Mouse (Mus musculus): ENCODE results near the gene Olfr906. TPM values are rescaled to one million over a fixed set of nuclear protein-coding genes. Genes with fewer than 3 reads are reported as not detected.

Gene Olfr906
- polyA plus RNA-seq (2014; fragmentation: Nextera tagmentation; extraction: Ambion mirVana): not detected in 2 replicates

- Histone ChIP-seq H3K36me3 (ENCODE audit: control insufficient read depth, insufficient read depth, low read length) (no peaks in the 10 kb centered on the region), H3K4me1 (replicated peaks; ENCODE audit: control insufficient read depth, insufficient read depth, low read length) (no peaks in the 10 kb centered on the region), H3K27me3 (replicated peaks; ENCODE audit: control insufficient read depth, insufficient read depth, low read length) (no peaks in the 10 kb centered on the region), H3K9me3 (ENCODE audit: control insufficient read depth, low read length) (no peaks in the 10 kb centered on the region), H3K4me3 (ENCODE audit: low read depth, low read length) (no peak within 1 kb of the TSS), H3K4me2 (ENCODE audit: low read length) (no peak within 1 kb of the TSS), H3K9ac (ENCODE audit: low read length) (no peak within 1 kb of the TSS), H3K27ac (ENCODE audit: low read depth) (no peak within 1 kb of the TSS)
- 76% methylated on average over 3 of the region's 3 CpGs for WGBS
- ATAC-seq (replicated peaks; ENCODE audit: low FRiP score, low TSS enrichment, low read depth) (no peak), DNase-seq (ENCODE audit: low spot score) (no peak)
These were observed at the start of gene Olfr906 for GRCm38 (mm10) chr9:38486785-38487184. TSS of gene Olfr906 (plus strand) at chr9:38487085.

DNA sequence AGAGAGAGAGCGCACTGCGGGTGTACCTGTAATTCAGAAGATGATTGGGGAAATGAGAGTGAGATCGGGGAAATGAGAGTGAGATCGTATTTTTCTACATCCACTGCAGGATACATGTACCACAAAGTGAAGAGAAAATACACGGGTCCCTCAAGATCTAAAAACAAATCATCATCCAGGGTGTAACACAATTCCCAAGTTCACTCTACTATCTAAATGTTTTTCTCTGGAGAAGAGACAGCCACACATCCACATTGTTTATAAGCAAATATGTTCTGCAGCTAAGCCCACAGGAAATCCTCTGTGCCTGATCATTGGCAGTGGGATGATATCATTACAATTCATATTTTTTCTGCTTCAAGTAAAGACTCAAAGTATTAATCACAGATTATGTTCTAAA is 39.5 kb upstream of the Olfr906 start, which contains the start of gene Olfr902:
Gene Olfr902, plus strand, starts transcription at position 301 of the 400 bp plus-strand sequence.
- H3K4me1 ChIP-seq (replicated peaks; ENCODE audit: control insufficient read depth, insufficient read depth, low read length): no peaks in the 10 kb centered on the region
- H3K27me3 ChIP-seq (replicated peaks; ENCODE audit: control insufficient read depth, insufficient read depth, low read length): no peaks in the 10 kb centered on the region
- H3K9me3 ChIP-seq (ENCODE audit: control insufficient read depth, low read length): no peaks in the 10 kb centered on the region
- H3K27ac ChIP-seq (ENCODE audit: low read depth): no peak within 1 kb of the TSS
- H3K4me3 ChIP-seq (ENCODE audit: low read depth, low read length): no peak within 1 kb of the TSS
- H3K9ac ChIP-seq (ENCODE audit: low read length): no peak within 1 kb of the TSS
- ATAC-seq (replicated peaks; ENCODE audit: low FRiP score, low TSS enrichment, low read depth): no peak
- DNase-seq (ENCODE audit: low spot score): no peak
- H3K4me2 ChIP-seq (ENCODE audit: low read length): no peak within 1 kb of the TSS
- WGBS: 90% methylated on average over 5 of the region's 5 CpGs
- no peaks in the 10 kb centered on the region for H3K36me3 ChIP-seq (ENCODE audit: control insufficient read depth, insufficient read depth, low read length)

GRCm38 (mm10) chr9:38462844-38463243 is 24.0 kb upstream of the Olfr906 start, which contains the start of gene Olfr904:
TSS of gene Olfr904 (plus strand) at chr9:38463144.
- Histone ChIP-seq H3K27ac (ENCODE audit: low read depth) (no peak within 1 kb of the TSS), H3K4me3 (ENCODE audit: low read depth, low read length) (no peak within 1 kb of the TSS), H3K9ac (ENCODE audit: low read length) (no peak within 1 kb of the TSS), H3K36me3 (ENCODE audit: control insufficient read depth, insufficient read depth, low read length) (no peaks in the 10 kb centered on the region), H3K4me1 (replicated peaks; ENCODE audit: control insufficient read depth, insufficient read depth, low read length) (no peaks in the 10 kb centered on the region), H3K4me2 (ENCODE audit: low read length) (no peak within 1 kb of the TSS), H3K9me3 (ENCODE audit: control insufficient read depth, low read length) (no peaks in the 10 kb centered on the region), H3K27me3 (replicated peaks; ENCODE audit: control insufficient read depth, insufficient read depth, low read length) (no peaks in the 10 kb centered on the region)
- no peak for DNase-seq (ENCODE audit: low spot score)
- no peak for ATAC-seq (replicated peaks; ENCODE audit: low FRiP score, low TSS enrichment, low read depth)

DNA sequence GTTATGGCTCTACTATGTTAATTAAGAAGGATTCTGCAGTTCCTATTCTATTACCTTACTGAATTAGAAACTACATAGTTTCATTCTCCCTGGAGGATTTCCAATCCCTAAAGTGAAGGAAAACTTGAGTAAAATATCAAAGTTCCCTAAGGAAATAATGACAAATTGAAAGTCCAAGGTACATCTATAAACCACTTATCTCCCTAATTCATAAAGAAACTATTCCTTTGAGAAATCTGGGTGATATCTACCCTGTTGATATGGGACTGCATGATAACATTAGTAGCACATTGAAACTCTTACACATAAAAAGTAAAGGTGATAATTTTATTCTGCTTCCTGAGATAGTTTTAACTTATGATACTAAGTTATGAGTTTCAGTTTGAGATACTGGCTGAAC is 16.1 kb upstream of the Olfr906 start, which contains the start of gene Olfr905:
Gene Olfr905, plus strand, starts transcription at position 301 of the 400 bp plus-strand sequence.
- no peaks in the 10 kb centered on the region for H3K4me1 ChIP-seq (replicated peaks; ENCODE audit: control insufficient read depth, insufficient read depth, low read length)
- no peak within 1 kb of the TSS for H3K9ac ChIP-seq (ENCODE audit: low read length)
- DNase-seq (ENCODE audit: low spot score) (no peak), ATAC-seq (replicated peaks; ENCODE audit: low FRiP score, low TSS enrichment, low read depth) (no peak)
- H3K27me3 ChIP-seq (replicated peaks; ENCODE audit: control insufficient read depth, insufficient read depth, low read length): no peaks in the 10 kb centered on the region
- no peak within 1 kb of the TSS for H3K4me3 ChIP-seq (ENCODE audit: low read depth, low read length)
- no peak within 1 kb of the TSS for H3K4me2 ChIP-seq (ENCODE audit: low read length)
- no peaks in the 10 kb centered on the region for H3K36me3 ChIP-seq (ENCODE audit: control insufficient read depth, insufficient read depth, low read length)
- H3K9me3 ChIP-seq (ENCODE audit: control insufficient read depth, low read length): no peaks in the 10 kb centered on the region
- H3K27ac ChIP-seq (ENCODE audit: low read depth): no peak within 1 kb of the TSS

DNA sequence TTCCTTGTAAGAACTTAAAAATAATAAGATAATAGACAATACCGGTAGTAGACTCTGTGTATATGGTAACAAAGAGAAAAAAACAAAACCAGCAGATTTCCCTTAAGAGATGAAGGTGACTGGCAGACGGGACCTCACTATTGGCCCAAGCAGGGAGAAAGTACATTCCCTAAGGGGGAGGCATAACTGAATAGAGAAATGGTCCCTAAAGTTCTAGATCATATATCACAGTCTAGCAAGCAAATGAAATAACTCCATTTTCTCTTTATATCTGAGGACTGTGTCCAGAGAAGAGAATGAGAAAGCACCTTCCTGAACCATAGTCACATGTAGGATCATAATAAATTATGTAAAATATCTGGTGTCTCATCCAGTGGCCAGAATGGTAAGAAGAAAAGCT is 8.6 kb downstream of the Olfr906 start, which contains the start of gene Olfr907:
Gene Olfr907, plus strand, starts transcription at position 301 of the 400 bp plus-strand sequence.
- 86% methylated on average over 2 of the region's 2 CpGs for WGBS
- H3K4me1 ChIP-seq (replicated peaks; ENCODE audit: control insufficient read depth, insufficient read depth, low read length): no peaks in the 10 kb centered on the region
- ATAC-seq (replicated peaks; ENCODE audit: low FRiP score, low TSS enrichment, low read depth): no peak
- no peak for DNase-seq (ENCODE audit: low spot score)
- no peaks in the 10 kb centered on the region for H3K27me3 ChIP-seq (replicated peaks; ENCODE audit: control insufficient read depth, insufficient read depth, low read length)
- no peak within 1 kb of the TSS for H3K4me3 ChIP-seq (ENCODE audit: low read depth, low read length)
- H3K27ac ChIP-seq (ENCODE audit: low read depth): no peak within 1 kb of the TSS
- H3K9me3 ChIP-seq (ENCODE audit: control insufficient read depth, low read length): no peaks in the 10 kb centered on the region
- H3K4me2 ChIP-seq (ENCODE audit: low read length): no peak within 1 kb of the TSS
- no peak within 1 kb of the TSS for H3K9ac ChIP-seq (ENCODE audit: low read length)
- no peaks in the 10 kb centered on the region for H3K36me3 ChIP-seq (ENCODE audit: control insufficient read depth, insufficient read depth, low read length)

DNA sequence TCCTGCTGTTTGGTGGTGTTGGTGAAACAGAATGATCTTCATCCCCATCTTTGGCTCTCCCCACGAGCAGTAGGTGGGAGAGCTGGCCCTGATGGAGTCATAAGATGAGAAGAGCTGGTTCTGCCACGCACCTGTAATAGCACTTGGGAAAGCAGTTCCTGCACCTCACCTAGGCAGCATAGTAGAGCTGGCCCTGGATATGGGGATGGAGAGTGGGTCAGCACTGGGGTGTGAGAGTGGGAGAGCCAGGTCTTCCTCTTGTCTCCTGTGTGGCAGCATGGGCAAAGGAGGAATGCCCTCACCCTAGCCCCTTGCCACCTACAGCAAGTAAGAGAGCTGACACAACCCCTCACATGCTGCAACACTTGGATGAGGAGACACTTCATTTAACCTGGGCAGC is 25.5 kb downstream of the Olfr906 start:
- Histone ChIP-seq H3K4me3 (ENCODE audit: low read depth, low read length) (no peak overlapping the region), H3K9me3 (ENCODE audit: control insufficient read depth, low read length) (no peaks in the 10 kb centered on the region), H3K4me2 (ENCODE audit: low read length) (no peak overlapping the region), H3K9ac (ENCODE audit: low read length) (no peak overlapping the region), H3K27me3 (replicated peaks; ENCODE audit: control insufficient read depth, insufficient read depth, low read length) (no peaks in the 10 kb centered on the region), H3K4me1 (replicated peaks; ENCODE audit: control insufficient read depth, insufficient read depth, low read length) (no peaks in the 10 kb centered on the region), H3K36me3 (ENCODE audit: control insufficient read depth, insufficient read depth, low read length) (no peaks in the 10 kb centered on the region), H3K27ac (ENCODE audit: low read depth) (no peak overlapping the region)
- WGBS: 58% methylated on average over 2 of the region's 2 CpGs
- DNase-seq (ENCODE audit: low spot score): no peak
- ATAC-seq (replicated peaks; ENCODE audit: low FRiP score, low TSS enrichment, low read depth): no peak

DNA sequence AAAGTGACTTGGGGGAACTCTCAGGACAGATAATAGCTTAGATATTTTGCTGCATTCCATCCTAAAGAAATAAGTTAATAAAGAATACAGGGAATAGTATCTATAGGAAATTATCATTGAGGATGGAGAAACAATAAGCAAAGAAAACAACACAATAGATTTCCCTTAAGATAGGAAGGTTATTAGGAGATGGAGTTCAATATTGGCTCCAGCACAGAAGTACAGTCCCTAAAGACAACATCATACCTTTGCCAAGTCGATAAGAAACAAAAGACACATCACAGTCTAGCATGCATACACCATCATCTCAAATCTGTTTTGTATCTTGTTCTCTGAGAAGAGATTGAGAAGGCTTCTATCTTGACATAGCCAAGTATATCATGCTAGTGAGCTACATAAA is 34.4 kb downstream of the Olfr906 start, which contains the start of gene Olfr911-ps1:
Gene Olfr911-ps1, plus strand, starts transcription at position 301 of the 400 bp plus-strand sequence.
- H3K4me3 ChIP-seq (ENCODE audit: low read depth, low read length): no peak within 1 kb of the TSS
- no peaks in the 10 kb centered on the region for H3K4me1 ChIP-seq (replicated peaks; ENCODE audit: control insufficient read depth, insufficient read depth, low read length)
- ATAC-seq (replicated peaks; ENCODE audit: low FRiP score, low TSS enrichment, low read depth) (no peak), DNase-seq (ENCODE audit: low spot score) (no peak)
- no peak within 1 kb of the TSS for H3K27ac ChIP-seq (ENCODE audit: low read depth)
- 78% methylated on average over 1 of the region's 1 CpGs for WGBS
- no peaks in the 10 kb centered on the region for H3K27me3 ChIP-seq (replicated peaks; ENCODE audit: control insufficient read depth, insufficient read depth, low read length)
- H3K36me3 ChIP-seq (ENCODE audit: control insufficient read depth, insufficient read depth, low read length): no peaks in the 10 kb centered on the region
- H3K4me2 ChIP-seq (ENCODE audit: low read length): no peak within 1 kb of the TSS
- H3K9ac ChIP-seq (ENCODE audit: low read length): no peak within 1 kb of the TSS
- H3K9me3 ChIP-seq (ENCODE audit: control insufficient read depth, low read length): no peaks in the 10 kb centered on the region

GRCm38 (mm10) chr9:38537549-38537948 is 50.7 kb downstream of the Olfr906 start, which contains the start of gene Olfr910:
TSS of gene Olfr910 (plus strand) at chr9:38537849.
- WGBS: 88% methylated on average over 2 of the region's 2 CpGs
- no peak within 1 kb of the TSS for H3K9ac ChIP-seq (ENCODE audit: low read length)
- H3K36me3 ChIP-seq (ENCODE audit: control insufficient read depth, insufficient read depth, low read length): no peaks in the 10 kb centered on the region
- no peak within 1 kb of the TSS for H3K4me2 ChIP-seq (ENCODE audit: low read length)
- H3K27ac ChIP-seq (ENCODE audit: low read depth): no peak within 1 kb of the TSS
- no peak for ATAC-seq (replicated peaks; ENCODE audit: low FRiP score, low TSS enrichment, low read depth)
- no peak for DNase-seq (ENCODE audit: low spot score)
- no peaks in the 10 kb centered on the region for H3K9me3 ChIP-seq (ENCODE audit: control insufficient read depth, low read length)
- H3K27me3 ChIP-seq (replicated peaks; ENCODE audit: control insufficient read depth, insufficient read depth, low read length): no peaks in the 10 kb centered on the region
- no peaks in the 10 kb centered on the region for H3K4me1 ChIP-seq (replicated peaks; ENCODE audit: control insufficient read depth, insufficient read depth, low read length)
- no peak within 1 kb of the TSS for H3K4me3 ChIP-seq (ENCODE audit: low read depth, low read length)

Data from intestine, embryonic 14.5 days (tissue).